Mouse (Mus musculus) hindbrain, embryonic 11.5 days (tissue): Measurements from ENCODE around the gene Ltc4s. TPM values are rescaled to one million over a fixed set of nuclear protein-coding genes. Genes with fewer than 3 reads are reported as not detected.

Experiments
- ATAC-seq: fragments of 200-750 bp; cut with Nextera tagmentation; 2 replicates; pipeline ENCODE4 v1.8.0; 2017; ENCODE audit warnings: mild to moderate bottlenecking, moderate TSS enrichment, moderate library complexity; ENCODE audit not compliant: low FRiP score
- DNase-seq: peaks from one replicate; pipeline ENCODE4 v3.0.0-alpha.2; 2015; ENCODE audit warnings: low spot score
- H3K27ac ChIP-seq: fragments of 300-500 bp; sonication (generic); 2 replicates; pipeline ENCODE4 v1.5.1; 2014; ENCODE audit warnings: mild to moderate bottlenecking, low read depth, low read length
- H3K27me3 ChIP-seq: fragments of 300-500 bp; sonication (generic); 2 replicates; pipeline ENCODE4 v1.6.1; 2014; ENCODE audit warnings: mild to moderate bottlenecking, low read length, moderate library complexity, mixed read lengths; ENCODE audit not compliant: control insufficient read depth, insufficient read depth
- H3K36me3 ChIP-seq: fragments of 300-500 bp; sonication (generic); 2 replicates; pipeline ENCODE4 v1.6.1; 2014; ENCODE audit warnings: mild to moderate bottlenecking, low read length, moderate library complexity, mixed read lengths; ENCODE audit not compliant: control insufficient read depth, insufficient read depth
- H3K4me1 ChIP-seq: fragments of 300-500 bp; sonication (generic); replicated peaks from 2 replicates; pipeline ENCODE4 v1.6.1; 2014; ENCODE audit warnings: low read length, mixed read lengths; ENCODE audit not compliant: control insufficient read depth, insufficient read depth
- H3K4me2 ChIP-seq: fragments of 300-500 bp; sonication (generic); replicated peaks from 2 replicates; pipeline ENCODE4 v1.6.1; 2014; ENCODE audit warnings: mild to moderate bottlenecking, low read depth, low read length
- H3K4me3 ChIP-seq: fragments of 300-500 bp; sonication (generic); 2 replicates; pipeline ENCODE4 v1.5.1; 2014; ENCODE audit warnings: low read depth, low read length
- H3K9ac ChIP-seq: fragments of 300-500 bp; sonication (generic); 2 replicates; pipeline ENCODE4 v1.6.1; 2014; ENCODE audit warnings: low read depth, low read length
- H3K9me3 ChIP-seq: fragments of 300-500 bp; sonication (generic); 2 replicates; pipeline ENCODE4 v1.6.1; 2016; ENCODE audit warnings: low read length; ENCODE audit not compliant: control insufficient read depth
- WGBS: fragments of 180-500 bp; shearing (Covaris S2); extraction: QIAGEN DNeasy Blood & Tissue Kit; methylation state at CpG from one replicate; pipeline ENCODE4 v1.1.7; 2014; 5-methylcytosine and 5-hydroxymethylcytosine counted together
- polyA plus RNA-seq: library from polyadenylated mRNA; unstranded; fragments of >200 nt; fragmentation: Nextera tagmentation; extraction: Ambion mirVana; gene quantifications from 2 replicates; pipeline ENCODE4 v1.2.1, GENCODE M21; 2014

Gene Ltc4s
- polyA plus RNA-seq, 1 experiment from 2014 or later: 0.94 TPM

- H3K36me3 ChIP-seq: peaks cover 15% of the 10 kb centered on the region
- ATAC-seq (no peak), DNase-seq (no peak)
- H3K27me3 ChIP-seq: no peaks in the 10 kb centered on the region
- H3K27ac ChIP-seq: no peak overlapping the region
- no peak overlapping the region for H3K4me3 ChIP-seq
- 91% methylated on average over 7 of the region's 7 CpGs for WGBS
- H3K4me2 ChIP-seq: no peak overlapping the region
- H3K9me3 ChIP-seq: no peaks in the 10 kb centered on the region
- no peaks in the 10 kb centered on the region for H3K4me1 ChIP-seq
- no peak overlapping the region for H3K9ac ChIP-seq
Observed at GRCm38 (mm10) chr11:50256615-50257014, 18.2 kb upstream of the Ltc4s start.

DNA sequence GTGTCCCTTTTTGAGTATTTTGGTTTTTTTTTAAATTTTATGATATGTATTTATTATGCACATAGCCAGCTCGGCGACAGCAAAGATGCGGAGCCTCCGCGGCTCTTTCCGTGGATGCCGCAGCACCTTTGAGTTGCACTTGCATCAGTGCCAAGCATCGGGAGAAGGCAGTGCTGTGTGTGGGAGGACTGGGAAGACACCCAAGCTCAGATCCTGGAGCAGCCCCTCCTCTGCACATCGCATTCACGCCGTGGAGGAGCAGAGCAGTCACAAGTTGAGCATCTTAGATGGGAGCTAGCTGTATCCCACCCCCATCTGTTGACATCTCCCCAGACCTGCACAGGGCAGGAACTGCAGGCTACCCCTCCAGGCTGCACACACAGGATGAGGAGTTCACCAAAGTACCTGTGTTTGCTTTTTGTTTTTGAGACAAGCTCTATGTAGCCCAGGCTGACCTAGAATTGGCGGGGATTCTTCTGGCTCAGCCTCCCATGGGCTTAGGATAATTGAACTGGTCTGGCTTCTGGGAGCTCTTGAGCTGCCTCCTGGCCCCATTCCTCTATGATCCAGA is 15.7 kb upstream of the Ltc4s start:
- no peak overlapping the region for H3K9ac ChIP-seq
- WGBS: 81% methylated on average over 12 of the region's 12 CpGs
- no peak for ATAC-seq
- H3K27me3 ChIP-seq: no peaks in the 10 kb centered on the region
- H3K27ac ChIP-seq: no peak overlapping the region
- H3K4me1 ChIP-seq: no peaks in the 10 kb centered on the region
- DNase-seq: no peak
- no peaks in the 10 kb centered on the region for H3K9me3 ChIP-seq
- H3K36me3 ChIP-seq: peaks cover 12% of the 10 kb centered on the region
- H3K4me3 ChIP-seq: no peak overlapping the region
- H3K4me2 ChIP-seq: no peak overlapping the region

- WGBS: 74% methylated on average over 1 of the region's 1 CpGs
- Histone ChIP-seq H3K4me2 (no peak overlapping the region), H3K27ac (no peak overlapping the region; the same call in 1 of the 2 replicates), H3K27me3 (no peaks in the 10 kb centered on the region), H3K36me3 (peaks cover 12% of the 10 kb centered on the region), H3K4me3 (no peak overlapping the region), H3K9ac (no peak overlapping the region), H3K9me3 (no peaks in the 10 kb centered on the region), H3K4me1 (no peaks in the 10 kb centered on the region)
- DNase-seq (no peak), ATAC-seq (no peak)
Observed at GRCm38 (mm10) chr11:50253393-50253792, 15.0 kb upstream of the Ltc4s start.

DNA sequence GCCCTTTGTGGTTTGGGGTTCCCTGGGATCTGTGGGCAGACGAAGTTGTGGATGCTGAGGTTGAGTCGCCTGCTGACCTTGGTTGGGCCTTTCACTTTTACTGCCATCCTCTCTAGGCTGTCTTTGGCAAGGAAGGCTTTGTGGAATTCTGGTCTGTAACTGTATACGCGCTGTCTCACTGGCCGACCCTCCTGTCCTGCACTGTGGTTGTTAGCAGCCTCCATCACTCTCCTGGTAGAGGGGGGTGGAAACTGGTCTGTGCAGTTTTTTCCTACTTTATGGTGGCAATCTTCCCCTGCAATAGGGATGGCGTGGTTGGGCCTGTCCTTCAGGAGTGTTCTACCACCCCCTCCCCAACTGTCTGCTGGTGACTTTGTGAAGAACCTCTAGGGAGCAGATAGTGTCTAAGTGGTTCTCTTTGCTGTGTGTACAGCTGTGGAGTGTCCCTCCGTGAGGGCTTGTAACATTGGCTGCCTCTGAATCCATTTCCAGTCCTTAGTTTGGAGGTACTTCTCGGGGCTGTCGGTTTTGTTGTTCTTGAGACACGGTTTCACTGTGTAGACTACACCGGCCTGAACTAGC is 14.4 kb upstream of the Ltc4s start:
- Histone ChIP-seq H3K9me3 (no peaks in the 10 kb centered on the region), H3K4me3 (no peak overlapping the region), H3K27me3 (no peaks in the 10 kb centered on the region), H3K9ac (no peak overlapping the region), H3K36me3 (peaks cover 9% of the 10 kb centered on the region), H3K4me2 (no peak overlapping the region), H3K4me1 (no peaks in the 10 kb centered on the region), H3K27ac (no peak overlapping the region; the same call in 1 of the 2 replicates)
- WGBS: 79% methylated on average over 11 of the region's 11 CpGs
- ATAC-seq: no peak
- DNase-seq: peak; percentile 9

- no peaks in the 10 kb centered on the region for H3K27me3 ChIP-seq
- H3K36me3 ChIP-seq: peaks cover 4% of the 10 kb centered on the region; the same call in 1 of the 2 replicates
- no peak overlapping the region for H3K4me2 ChIP-seq
- H3K4me3 ChIP-seq: no peak overlapping the region
- H3K9ac ChIP-seq: no peak overlapping the region
- no peak overlapping the region for H3K27ac ChIP-seq
- ATAC-seq (no peak), DNase-seq (peak; percentile 20)
- H3K4me1 ChIP-seq: no peaks in the 10 kb centered on the region
- 59% methylated on average over 3 of the region's 3 CpGs for WGBS
- H3K9me3 ChIP-seq: no peaks in the 10 kb centered on the region
Observed at GRCm38 (mm10) chr11:50252166-50252565, 13.8 kb upstream of the Ltc4s start.

DNA sequence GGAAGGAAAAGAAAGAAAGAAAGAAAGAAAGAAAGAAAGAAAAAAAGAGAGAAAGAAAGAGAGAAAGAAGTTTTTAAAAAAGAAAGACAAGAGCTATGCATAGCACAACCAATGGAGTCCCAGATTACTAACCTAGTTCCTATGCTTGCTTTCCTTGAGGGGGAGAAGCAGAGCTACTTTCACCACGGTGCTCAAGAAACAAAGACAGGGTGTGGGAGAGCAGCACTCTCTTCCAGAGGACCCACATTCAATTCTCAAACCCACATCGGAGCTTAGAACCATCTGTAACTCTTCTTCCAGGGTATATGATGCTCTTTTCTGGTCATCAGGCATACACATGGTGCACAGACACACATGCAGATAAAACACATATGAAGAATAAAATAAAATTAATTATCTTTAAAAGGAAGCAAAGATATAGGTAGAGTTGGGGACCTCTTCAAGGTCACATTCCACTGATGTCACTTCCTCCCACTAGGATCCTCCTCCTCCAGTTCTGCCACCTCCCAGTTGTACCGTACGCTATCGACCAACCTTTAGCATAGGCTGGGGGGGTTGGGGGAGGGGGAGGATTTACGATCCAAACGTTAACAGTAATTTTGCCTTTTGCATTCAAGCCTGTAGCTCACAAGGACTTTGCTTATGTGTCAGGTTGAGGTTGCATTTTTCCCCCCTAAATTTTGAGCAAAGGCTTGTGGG is 10.2 kb upstream of the Ltc4s start:
- H3K4me1 ChIP-seq: no peaks in the 10 kb centered on the region
- no peak overlapping the region for H3K27ac ChIP-seq
- DNase-seq (no peak), ATAC-seq (no peak)
- no peak overlapping the region for H3K4me2 ChIP-seq
- H3K36me3 ChIP-seq: no peaks in the 10 kb centered on the region
- H3K9me3 ChIP-seq: no peaks in the 10 kb centered on the region
- H3K9ac ChIP-seq: no peak overlapping the region
- H3K27me3 ChIP-seq: no peaks in the 10 kb centered on the region
- H3K4me3 ChIP-seq: no peak overlapping the region
- WGBS: 87% methylated on average over 7 of the region's 7 CpGs

- Histone ChIP-seq H3K36me3 (no peaks in the 10 kb centered on the region), H3K27me3 (no peaks in the 10 kb centered on the region), H3K9ac (no peak overlapping the region), H3K9me3 (no peaks in the 10 kb centered on the region), H3K4me2 (no peak overlapping the region), H3K4me3 (no peak overlapping the region), H3K27ac (no peak overlapping the region), H3K4me1 (no peaks in the 10 kb centered on the region)
- ATAC-seq: no peak
- DNase-seq: no peak
- 68% methylated on average over 5 of the region's 5 CpGs for WGBS
Observed at GRCm38 (mm10) chr11:50245269-50245668, 6.9 kb upstream of the Ltc4s start.

DNA sequence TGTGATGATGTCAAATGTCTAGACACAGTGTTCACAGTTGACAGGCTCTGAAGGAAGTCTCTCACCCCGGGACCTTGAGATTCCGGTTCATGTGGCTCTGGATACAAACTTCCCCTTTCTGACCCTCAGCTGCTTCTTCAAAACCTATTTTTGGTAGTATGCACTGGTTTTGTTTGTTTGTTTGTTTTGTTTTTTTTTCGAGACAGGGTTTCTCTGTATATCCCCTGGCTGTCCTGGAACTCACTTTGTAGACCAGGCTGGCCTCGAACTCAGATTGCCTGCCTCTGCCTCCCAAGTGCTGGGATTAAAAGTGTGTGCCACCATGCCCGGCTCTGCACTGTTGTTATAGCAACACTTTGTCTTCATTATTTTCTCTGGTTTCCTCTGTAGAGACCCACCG is 5.5 kb upstream of the Ltc4s start:
- Histone ChIP-seq H3K4me3 (no peak overlapping the region), H3K27ac (no peak overlapping the region), H3K9me3 (no peaks in the 10 kb centered on the region), H3K4me1 (no peaks in the 10 kb centered on the region), H3K9ac (no peak overlapping the region), H3K36me3 (no peaks in the 10 kb centered on the region), H3K27me3 (no peaks in the 10 kb centered on the region), H3K4me2 (no peak overlapping the region)
- 80% methylated on average over 6 of the region's 6 CpGs for WGBS
- no peak for DNase-seq
- no peak for ATAC-seq
